Mouse (Mus musculus) lung, embryonic 15.5 days (tissue): ENCODE results near the gene Olfr1046. TPM values are rescaled to one million over a fixed set of nuclear protein-coding genes. Genes with fewer than 3 reads are reported as not detected.
"Not testable (repeated sequence)": the region's sequence is repeated elsewhere in the genome, so short reads cannot be mapped to it uniquely, and the experiment has no call there.

Experiments used
- ATAC-seq: fragments of 200-750 bp; cut with Nextera tagmentation; 2 replicates; pipeline ENCODE4 v1.8.0; 2017; ENCODE audit warnings: moderate number of reproducible peaks, borderline replicate concordance; ENCODE audit not compliant: low FRiP score, low TSS enrichment; ENCODE audit errors: extremely low read depth
- H3K27ac ChIP-seq: fragments of 300-500 bp; sonication (generic); 2 replicates; pipeline ENCODE4 v1.5.1; 2015; ENCODE audit warnings: moderate library complexity, mild to moderate bottlenecking, inconsistent platforms
- H3K27me3 ChIP-seq: fragments of 300-500 bp; sonication (generic); 2 replicates; pipeline ENCODE4 v1.6.1; 2015; ENCODE audit warnings: inconsistent platforms
- H3K36me3 ChIP-seq: fragments of 300-500 bp; sonication (generic); 2 replicates; pipeline ENCODE4 v1.6.1; 2015; ENCODE audit warnings: inconsistent platforms
- H3K4me1 ChIP-seq: fragments of 300-500 bp; sonication (generic); 2 replicates; pipeline ENCODE4 v1.6.1; 2015; ENCODE audit warnings: inconsistent platforms
- H3K4me2 ChIP-seq: fragments of 300-500 bp; sonication (generic); 2 replicates; pipeline ENCODE4 v1.6.1; 2015; ENCODE audit warnings: inconsistent platforms, mild to moderate bottlenecking, moderate library complexity
- H3K4me3 ChIP-seq: fragments of 300-500 bp; sonication (generic); 2 replicates; pipeline ENCODE4 v1.5.1; 2015; ENCODE audit warnings: mild to moderate bottlenecking, inconsistent platforms
- H3K9ac ChIP-seq: fragments of 300-500 bp; sonication (generic); 2 replicates; pipeline ENCODE4 v1.6.1; 2015; ENCODE audit warnings: inconsistent platforms
- H3K9me3 ChIP-seq: fragments of 300-500 bp; sonication (generic); 2 replicates; pipeline ENCODE4 v1.6.1; 2016; ENCODE audit warnings: inconsistent platforms
- WGBS: fragments of 180-500 bp; shearing (Covaris S2); methylation state at CpG from one replicate; pipeline ENCODE4 v1.1.7; 2015; 5-methylcytosine and 5-hydroxymethylcytosine counted together
- polyA plus RNA-seq: library from polyadenylated mRNA; unstranded; fragments of >200 nt; fragmentation: Nextera tagmentation; extraction: Ambion mirVana; gene quantifications from 2 replicates; pipeline ENCODE4 v1.2.1, GENCODE M21; 2015

The Olfr1046 gene
- not detected in 2 replicates for polyA plus RNA-seq

DNA sequence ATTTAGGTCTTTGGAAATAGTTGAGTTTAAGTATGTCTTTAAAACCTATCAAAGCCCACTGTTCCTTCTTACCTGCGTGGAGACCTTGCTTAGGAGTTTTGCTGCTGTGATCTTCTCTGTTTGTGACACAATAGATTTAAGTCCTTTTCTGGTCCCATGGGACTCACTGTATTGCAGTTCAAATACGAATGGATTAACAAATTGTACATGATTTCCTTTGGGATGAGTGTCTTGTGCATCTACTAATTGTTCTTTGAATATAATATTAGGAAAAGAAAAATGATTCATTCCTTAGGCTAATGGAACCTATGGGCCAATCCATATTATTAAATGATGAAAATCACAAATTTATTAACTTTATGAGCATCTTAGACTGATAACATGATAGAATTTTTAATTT, at the start of gene Olfr1046:
Gene Olfr1046, minus strand, starts transcription at position 101 of the 400 bp plus-strand sequence.
- Histone ChIP-seq H3K4me1 (no peaks in the 10 kb centered on the region), H3K4me2 (no peak within 1 kb of the TSS), H3K4me3 (no peak within 1 kb of the TSS), H3K9me3 (no peaks in the 10 kb centered on the region), H3K27ac (no peak within 1 kb of the TSS), H3K27me3 (no peaks in the 10 kb centered on the region), H3K36me3 (no peaks in the 10 kb centered on the region), H3K9ac (no peak within 1 kb of the TSS)
- WGBS: 62% methylated on average over 2 of the region's 2 CpGs
- ATAC-seq: no peak

DNA sequence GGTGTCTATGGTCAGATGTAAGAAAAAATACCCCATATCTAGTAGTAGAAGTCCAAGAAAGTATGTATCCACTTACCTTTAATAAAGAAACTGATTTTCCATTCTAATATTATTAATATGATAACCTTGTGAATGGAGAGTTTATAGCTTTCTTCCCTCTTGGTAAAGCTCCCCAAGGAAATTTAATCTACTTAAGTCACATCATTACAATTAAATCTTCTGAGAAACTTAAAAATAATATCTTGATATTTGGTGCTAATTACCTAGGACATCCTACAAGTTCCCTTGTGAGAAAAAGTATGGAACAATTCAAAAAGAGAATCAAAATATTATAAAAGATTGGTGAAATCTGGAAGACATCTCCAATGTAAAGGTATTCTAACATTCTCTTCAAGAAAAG, 39.1 kb upstream of the Olfr1046 start, which contains the start of gene Olfr1049:
Gene Olfr1049, minus strand, starts transcription at position 101 of the 400 bp plus-strand sequence.
- not testable (repeated sequence) for H3K27ac ChIP-seq, H3K4me1 ChIP-seq, H3K4me2 ChIP-seq, ATAC-seq, H3K36me3 ChIP-seq, H3K9me3 ChIP-seq, H3K9ac ChIP-seq, H3K4me3 ChIP-seq, H3K27me3 ChIP-seq

DNA sequence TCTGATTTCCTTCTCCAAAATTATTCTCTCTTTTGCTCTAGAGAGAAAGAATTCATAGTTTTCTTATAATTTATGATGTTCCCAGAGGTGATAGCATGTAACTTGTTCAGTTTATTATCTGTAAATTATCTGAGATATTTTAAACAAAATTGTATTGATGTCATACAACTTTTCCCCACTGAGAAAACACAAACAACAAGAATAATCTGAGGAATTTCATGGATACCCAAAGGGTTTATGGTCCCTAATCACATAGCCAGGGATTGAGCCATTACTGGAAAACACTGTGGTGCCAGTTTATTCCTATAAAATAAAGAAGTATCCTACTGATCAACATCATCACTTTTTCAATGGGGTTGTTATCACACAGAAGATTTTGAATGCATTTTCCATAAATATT, 21.1 kb upstream of the Olfr1046 start, which contains the start of gene Olfr1048:
Gene Olfr1048, minus strand, starts transcription at position 101 of the 400 bp plus-strand sequence.
- H3K4me2 ChIP-seq: no peak within 1 kb of the TSS
- no peak for ATAC-seq
- H3K36me3 ChIP-seq: no peaks in the 10 kb centered on the region
- no peak within 1 kb of the TSS for H3K27ac ChIP-seq
- no peaks in the 10 kb centered on the region for H3K27me3 ChIP-seq
- H3K4me3 ChIP-seq: no peak within 1 kb of the TSS
- H3K4me1 ChIP-seq: no peaks in the 10 kb centered on the region
- H3K9ac ChIP-seq: no peak within 1 kb of the TSS
- H3K9me3 ChIP-seq: no peaks in the 10 kb centered on the region

DNA sequence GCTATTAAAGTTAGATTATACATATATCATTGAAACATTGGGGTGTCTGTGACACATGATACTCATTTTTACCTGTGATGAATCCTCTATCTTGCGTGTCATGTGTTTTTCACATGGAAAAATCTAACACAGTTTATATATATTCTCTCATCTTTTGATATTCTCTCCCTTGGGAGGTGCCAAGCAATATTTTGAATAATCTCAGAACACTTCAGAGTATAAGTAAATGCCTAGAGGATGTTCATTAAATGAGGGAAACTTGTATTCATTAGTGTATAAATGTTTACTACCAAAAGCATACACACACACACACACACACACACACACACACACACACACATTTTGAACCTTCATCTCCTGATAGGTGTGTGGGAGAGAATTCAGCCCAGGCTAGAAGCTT, 12.2 kb upstream of the Olfr1046 start, which contains the start of gene Olfr1047:
Gene Olfr1047, minus strand, starts transcription at position 101 of the 400 bp plus-strand sequence.
- no peak within 1 kb of the TSS for H3K9ac ChIP-seq
- no peak for ATAC-seq
- no peak within 1 kb of the TSS for H3K27ac ChIP-seq
- H3K4me3 ChIP-seq: no peak within 1 kb of the TSS
- H3K4me2 ChIP-seq: no peak within 1 kb of the TSS
- H3K4me1 ChIP-seq: no peaks in the 10 kb centered on the region
- no peaks in the 10 kb centered on the region for H3K9me3 ChIP-seq
- H3K27me3 ChIP-seq: no peaks in the 10 kb centered on the region
- H3K36me3 ChIP-seq: no peaks in the 10 kb centered on the region
- WGBS: 89% methylated on average over 1 of the region's 1 CpGs

DNA sequence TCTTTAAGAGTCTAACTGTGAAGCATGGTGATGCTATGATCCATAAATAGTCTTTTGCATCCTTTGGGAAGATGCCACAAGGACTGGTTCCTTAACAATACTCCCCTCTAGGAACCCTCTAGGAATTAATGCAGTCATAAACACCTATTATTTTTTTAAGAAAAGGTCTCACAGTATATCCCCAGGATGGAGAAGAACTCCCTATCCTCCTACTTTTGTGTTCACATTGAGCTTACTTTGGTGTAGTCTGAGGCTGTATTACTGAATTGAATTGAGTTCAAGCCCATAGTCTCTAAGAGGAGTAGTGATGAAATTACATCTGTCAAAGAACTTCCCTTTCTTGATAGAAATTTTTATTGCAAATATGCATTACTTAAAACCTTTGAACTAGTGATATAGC, 16.2 kb downstream of the Olfr1046 start, which contains the start of gene Olfr1045:
Gene Olfr1045, minus strand, starts transcription at position 101 of the 400 bp plus-strand sequence.
- Histone ChIP-seq H3K4me2 (no peak within 1 kb of the TSS), H3K27me3 (no peaks in the 10 kb centered on the region), H3K4me3 (no peak within 1 kb of the TSS), H3K4me1 (no peaks in the 10 kb centered on the region), H3K9ac (no peak within 1 kb of the TSS), H3K9me3 (no peaks in the 10 kb centered on the region), H3K27ac (no peak within 1 kb of the TSS), H3K36me3 (no peaks in the 10 kb centered on the region)
- no peak for ATAC-seq

DNA sequence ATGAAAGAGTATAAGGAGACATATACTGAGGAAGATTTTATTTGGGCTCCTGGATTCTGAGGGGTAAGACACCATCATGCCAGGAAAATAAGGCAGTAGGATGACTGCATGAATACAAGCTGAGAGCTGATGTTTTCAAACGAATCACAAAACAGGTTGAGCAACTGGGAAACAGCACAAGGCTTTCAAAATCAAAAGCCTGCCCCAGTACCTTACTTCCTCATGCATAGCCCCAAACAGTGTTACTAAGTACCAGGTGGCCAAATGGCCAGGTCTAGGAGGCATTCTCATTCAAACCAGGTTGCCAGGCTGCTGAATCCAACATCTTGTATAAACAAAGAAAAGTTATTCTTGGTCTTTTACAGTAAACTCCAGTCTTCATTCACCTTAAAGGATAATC, 23.3 kb downstream of the Olfr1046 start:
- no peaks in the 10 kb centered on the region for H3K27me3 ChIP-seq
- no peaks in the 10 kb centered on the region for H3K4me1 ChIP-seq
- no peaks in the 10 kb centered on the region for H3K9me3 ChIP-seq
- no peak for ATAC-seq
- WGBS: 38% methylated on average over 1 of the region's 1 CpGs
- H3K4me3 ChIP-seq: no peak overlapping the region
- no peak overlapping the region for H3K27ac ChIP-seq
- H3K36me3 ChIP-seq: no peaks in the 10 kb centered on the region
- H3K9ac ChIP-seq: no peak overlapping the region
- H3K4me2 ChIP-seq: no peak overlapping the region

DNA sequence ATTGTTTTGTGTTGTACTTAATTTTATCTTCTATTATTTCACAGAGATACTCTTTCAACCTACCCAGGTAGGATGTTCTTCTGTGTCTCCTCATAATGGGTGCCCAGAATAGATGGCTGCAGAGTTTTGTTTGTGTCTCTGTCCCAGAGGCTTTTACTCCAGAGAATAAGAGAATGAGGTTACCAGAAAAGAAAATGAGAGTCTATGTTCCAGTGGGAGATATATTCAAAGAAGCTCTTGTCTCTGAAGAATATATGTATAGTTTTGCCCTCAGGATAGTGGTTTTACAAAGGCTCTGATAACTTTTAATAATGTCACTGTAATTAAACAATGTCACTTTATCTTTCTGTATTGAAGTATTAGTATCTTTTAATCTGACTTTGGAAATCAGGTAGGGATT, 33.5 kb downstream of the Olfr1046 start, which contains the start of gene Olfr52:
Gene Olfr52, minus strand, starts transcription at position 101 of the 400 bp plus-strand sequence.
- Histone ChIP-seq H3K4me2 (no peak within 1 kb of the TSS), H3K4me1 (no peaks in the 10 kb centered on the region), H3K9me3 (no peaks in the 10 kb centered on the region), H3K36me3 (no peaks in the 10 kb centered on the region), H3K9ac (no peak within 1 kb of the TSS), H3K27me3 (no peaks in the 10 kb centered on the region), H3K27ac (no peak within 1 kb of the TSS), H3K4me3 (no peak within 1 kb of the TSS)
- ATAC-seq: no peak

DNA sequence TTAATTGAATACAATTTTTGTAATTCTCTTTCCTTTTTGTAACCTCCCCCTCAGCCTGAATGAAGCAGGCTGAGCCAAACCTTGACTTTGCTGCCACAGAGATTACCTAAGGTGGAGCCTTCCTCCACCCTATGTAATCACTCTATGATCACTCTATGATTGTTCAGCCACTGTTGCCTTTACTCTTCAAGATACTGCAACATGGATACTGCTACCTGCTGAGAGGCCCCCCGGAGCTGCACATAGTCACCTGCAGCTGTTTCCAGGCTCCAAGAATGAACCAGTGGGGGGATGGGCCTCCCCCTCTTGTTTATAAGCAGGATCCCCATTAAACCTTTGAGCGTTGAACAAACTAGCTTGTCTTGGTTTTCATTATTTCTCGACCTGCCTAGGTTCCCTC, 39.2 kb downstream of the Olfr1046 start:
- ATAC-seq: no peak
- no peak overlapping the region for H3K27ac ChIP-seq
- H3K9me3 ChIP-seq: no peaks in the 10 kb centered on the region
- no peak overlapping the region for H3K4me3 ChIP-seq
- 87% methylated on average over 3 of the region's 3 CpGs for WGBS
- no peak overlapping the region for H3K4me2 ChIP-seq
- H3K9ac ChIP-seq: no peak overlapping the region
- H3K4me1 ChIP-seq: no peaks in the 10 kb centered on the region
- no peaks in the 10 kb centered on the region for H3K36me3 ChIP-seq
- no peaks in the 10 kb centered on the region for H3K27me3 ChIP-seq

DNA sequence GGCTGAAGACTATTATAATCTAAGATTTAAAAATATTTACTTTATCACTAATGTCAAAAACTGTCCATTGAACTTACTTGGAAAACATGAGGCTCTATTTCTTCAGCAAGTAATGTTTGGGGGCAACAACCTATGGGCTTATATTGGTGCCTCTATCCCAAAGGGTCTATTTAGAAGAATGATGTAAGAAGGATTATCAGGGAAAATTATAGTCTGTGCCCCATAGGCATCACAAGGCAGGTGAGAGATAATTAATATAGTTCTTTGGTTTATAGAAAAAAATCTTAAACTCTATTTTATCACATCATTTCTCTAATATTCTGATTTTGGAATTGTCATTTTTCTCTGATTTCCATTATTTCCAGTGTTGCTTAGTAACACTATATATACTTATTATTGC, 41.4 kb downstream of the Olfr1046 start, which contains the start of gene Olfr1044:
Gene Olfr1044, minus strand, starts transcription at position 101 of the 400 bp plus-strand sequence.
- H3K4me1 ChIP-seq: no peaks in the 10 kb centered on the region
- no peaks in the 10 kb centered on the region for H3K9me3 ChIP-seq
- no peak within 1 kb of the TSS for H3K4me2 ChIP-seq
- H3K4me3 ChIP-seq: no peak within 1 kb of the TSS
- no peak within 1 kb of the TSS for H3K27ac ChIP-seq
- ATAC-seq: no peak
- H3K36me3 ChIP-seq: no peaks in the 10 kb centered on the region
- H3K27me3 ChIP-seq: no peaks in the 10 kb centered on the region
- no peak within 1 kb of the TSS for H3K9ac ChIP-seq

DNA sequence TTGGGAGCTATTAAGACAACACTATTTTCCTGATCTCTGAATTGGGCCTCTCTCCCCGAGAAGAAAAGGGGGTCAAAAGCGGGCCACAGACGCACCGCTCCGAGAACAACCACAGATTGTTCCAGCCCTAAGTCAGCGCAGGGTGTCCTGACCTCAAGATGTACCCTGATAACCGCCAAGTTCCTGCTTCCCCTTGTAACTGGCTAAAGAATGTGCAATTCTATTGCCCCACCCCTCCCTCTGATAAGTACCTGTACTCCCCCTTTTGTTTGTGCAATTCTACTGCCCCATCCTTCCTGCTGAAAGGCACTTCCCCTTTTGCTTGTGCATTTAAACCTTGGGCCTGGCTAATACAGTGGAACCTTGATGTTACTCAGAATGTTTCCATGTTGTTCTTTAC, 43.7 kb downstream of the Olfr1046 start:
- not testable (repeated sequence) for H3K9ac ChIP-seq, H3K36me3 ChIP-seq, H3K27me3 ChIP-seq, H3K27ac ChIP-seq, H3K4me3 ChIP-seq, ATAC-seq, H3K9me3 ChIP-seq, H3K4me2 ChIP-seq, H3K4me1 ChIP-seq
- WGBS: 69% methylated on average over 7 of the region's 7 CpGs

DNA sequence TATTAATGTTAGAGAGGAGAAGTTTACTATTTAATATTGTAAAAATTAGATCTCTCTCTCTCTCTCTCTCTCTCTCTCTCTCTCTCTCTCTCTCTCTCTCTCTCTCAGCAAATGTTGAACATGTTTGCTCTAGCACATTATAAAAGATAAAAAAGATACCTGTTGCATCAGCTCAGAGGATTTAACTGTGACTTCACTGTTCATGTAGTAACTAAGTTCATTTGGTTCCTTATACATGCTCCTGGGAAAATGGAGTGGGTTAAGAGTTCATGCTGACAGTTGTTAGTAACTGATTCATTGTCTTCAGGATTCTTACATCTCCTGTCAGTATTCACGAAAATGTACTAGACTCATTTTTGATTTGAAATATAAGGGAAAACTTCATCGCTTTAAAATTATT, 51.7 kb downstream of the Olfr1046 start, which contains the start of gene Olfr1043:
Gene Olfr1043, minus strand, starts transcription at position 101 of the 400 bp plus-strand sequence.
- no peak within 1 kb of the TSS for H3K9ac ChIP-seq
- no peak within 1 kb of the TSS for H3K27ac ChIP-seq
- no peak for ATAC-seq
- 81% methylated on average over 2 of the region's 2 CpGs for WGBS
- no peaks in the 10 kb centered on the region for H3K27me3 ChIP-seq
- no peaks in the 10 kb centered on the region for H3K4me1 ChIP-seq
- no peaks in the 10 kb centered on the region for H3K36me3 ChIP-seq
- no peak within 1 kb of the TSS for H3K4me3 ChIP-seq
- no peaks in the 10 kb centered on the region for H3K9me3 ChIP-seq
- H3K4me2 ChIP-seq: no peak within 1 kb of the TSS
